Comparison of ENCODE assay signal across 8 mouse cellular contexts in the genomic region with DNA sequence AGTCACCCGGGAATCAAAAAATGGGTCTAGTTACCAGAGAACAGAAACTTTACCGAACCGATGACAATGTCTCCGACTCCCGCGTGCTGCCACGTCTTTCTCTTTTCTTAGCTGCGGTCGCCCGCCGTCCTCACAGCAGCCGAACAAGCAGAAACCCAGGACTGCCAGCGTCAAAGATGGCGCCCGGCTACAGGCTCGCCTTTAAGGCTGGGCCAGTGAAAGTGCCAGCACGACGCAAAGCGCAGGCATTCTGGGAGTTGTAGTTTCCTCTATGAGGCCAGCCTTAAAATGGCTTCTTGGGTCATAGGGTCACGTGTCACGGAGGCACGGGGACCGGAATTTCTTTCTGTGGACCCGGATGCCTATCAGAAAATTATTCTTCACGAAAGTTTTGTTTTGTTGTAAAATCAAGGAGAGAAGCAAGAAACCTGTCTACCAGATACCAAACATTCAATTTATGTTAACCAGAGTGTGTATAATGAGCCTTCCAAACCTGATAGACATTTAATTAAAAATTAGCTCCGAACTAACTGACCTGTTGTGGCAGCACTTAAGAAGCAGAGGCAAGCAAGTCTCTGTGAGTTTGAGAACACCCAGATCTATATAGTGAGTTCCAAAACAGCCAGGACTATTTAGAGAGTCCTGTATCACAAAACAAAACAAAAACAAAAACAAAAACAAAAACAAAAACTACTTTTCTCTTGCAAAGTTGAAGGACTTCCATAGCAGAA. TPM values are rescaled to one million over a fixed set of nuclear protein-coding genes. Genes with fewer than 3 reads are reported as not detected.
DNase-seq lines count a peak whose midpoint lies in the region; ATAC-seq lines count a peak whose summit lies in the region.

A gene (minus strand): TSS at position 116 of the 731 bp plus-strand sequence.

- no peaks in the 10 kb centered on the region for H3K27me3 ChIP-seq in heart, embryonic 10.5 days (ENCODE audit: insufficient read depth, poor library complexity, severe bottlenecking)
- no peaks in the 10 kb centered on the region for H3K27me3 ChIP-seq in kidney, embryonic 15.5 days

- DNase-seq in B cell, adult 2 months: peak; percentile 88 to 89
- DNase-seq in brain, adult 2 months (ENCODE audit: low read depth, low spot score): peak; percentile 99
- peak; percentile 98 for DNase-seq in heart, embryonic 10.5 days (ENCODE audit: low spot score)
- DNase-seq in liver: peak; percentile 92
- peak; percentile 90 to 93 for DNase-seq in spleen, postnatal 4 days (ENCODE audit: low spot score in 2 of 2)

- peak within 1 kb of the TSS; percentile 97 for H3K27ac ChIP-seq in heart, embryonic 10.5 days
- H3K27ac ChIP-seq in kidney, embryonic 15.5 days: peak within 1 kb of the TSS; percentile 93

- ATAC-seq in erythroblast, adult 5-6 weeks (replicated peaks; ENCODE audit: low FRiP score, poor library complexity, severe bottlenecking): peak; percentile 98
- peak; percentile 98 for ATAC-seq in kidney, embryonic 15.5 days (replicated peaks; ENCODE audit: low FRiP score)
- ATAC-seq in monocyte, adult 5-6 weeks (replicated peaks; ENCODE audit: insufficient number of reproducible peaks, low FRiP score, low TSS enrichment, poor library complexity, severe bottlenecking): peak; percentile 99

- peaks cover 49% of the 10 kb centered on the region for H3K4me1 ChIP-seq in heart, embryonic 10.5 days
- H3K4me1 ChIP-seq in kidney, embryonic 15.5 days: peaks cover 37% of the 10 kb centered on the region

- peaks cover 33% of the 10 kb centered on the region for H3K36me3 ChIP-seq in heart, embryonic 10.5 days
- peaks cover 31% of the 10 kb centered on the region for H3K36me3 ChIP-seq in kidney, embryonic 15.5 days

- peak within 1 kb of the TSS; percentile 76 for H3K4me3 ChIP-seq in heart, embryonic 10.5 days
- peak within 1 kb of the TSS; percentile 80 for H3K4me3 ChIP-seq in kidney, embryonic 15.5 days (replicated peaks)

- H3K4me2 ChIP-seq in kidney, embryonic 15.5 days: peak within 1 kb of the TSS; percentile 79

- no peaks in the 10 kb centered on the region for H3K9me3 ChIP-seq in heart, embryonic 10.5 days
- no peaks in the 10 kb centered on the region for H3K9me3 ChIP-seq in kidney, embryonic 15.5 days (replicated peaks)

- H3K9ac ChIP-seq in kidney, embryonic 15.5 days: peak within 1 kb of the TSS; percentile 84

- WGBS in heart, embryonic 10.5 days: 3% methylated on average over 26 of the region's 26 CpGs
- 2% methylated on average over 26 of the region's 26 CpGs for WGBS in kidney, embryonic 15.5 days

RNA-seq across cellular contexts. Expression of the gene that starts here (rescaled TPM):
- total RNA-seq in erythroblast, adult 5-6 weeks (2015; ENCODE audit: low replicate concordance): 17.6 and 22.9 TPM in 2 replicates
- total RNA-seq in erythroblast, adult 5-6 weeks (2017; ENCODE audit: low replicate concordance): 5.5 and 16.6 TPM in 2 replicates
- 4.5 TPM in 2 replicates for polyA plus RNA-seq in heart, embryonic 10.5 days (2016; fragmentation: Nextera tagmentation; extraction: Ambion mirVana)
- polyA plus RNA-seq in kidney, embryonic 15.5 days (2015; fragmentation: Nextera tagmentation; extraction: Ambion mirVana): 5.1 and 5.3 TPM in 2 replicates
- 10.1 to 21.1 TPM (median 12.8 TPM) in 3 replicates for total RNA-seq in monocyte, adult 5-6 weeks (2017)

Comparison
In these comparisons a context has a peak if more than half of its experiments do, and no peak if none do; other contexts are left out.
1. Peak in every context shown above with its lines: DNase-seq, ATAC-seq, H3K4me3 ChIP-seq and H3K27ac ChIP-seq.